Mouse (Mus musculus) myocyte (in vitro differentiated cells): Measurements from ENCODE around the gene Map7d1. TPM values are rescaled to one million over a fixed set of nuclear protein-coding genes. Genes with fewer than 3 reads are reported as not detected.

Experiments used
- H3K27me3 ChIP-seq: one replicate; pipeline ENCODE4 v1.6.1; 2011; ENCODE audit not compliant: control insufficient read depth, insufficient read depth, insufficient read length
- H3K36me3 ChIP-seq: one replicate; pipeline ENCODE4 v1.6.1; 2011; ENCODE audit not compliant: control insufficient read depth, insufficient read depth
- H3K4me2 ChIP-seq: one replicate; pipeline ENCODE4 v1.6.1; 2011; ENCODE audit warnings: low read depth, control low read depth
- H3K4me3 ChIP-seq: one replicate; pipeline ENCODE4 v1.5.1; 2011; ENCODE audit warnings: mild to moderate bottlenecking, control low read depth, moderate library complexity
- H3K79me2 ChIP-seq: one replicate; pipeline ENCODE4 v1.6.1; 2011; ENCODE audit not compliant: control insufficient read depth, insufficient read depth
- H3ac ChIP-seq: one replicate; pipeline ENCODE4 v1.6.1; 2011; ENCODE audit not compliant: control insufficient read depth, insufficient read length
- CEBPB ChIP-seq: IDR thresholded peaks from 2 replicates; pipeline ENCODE4 v1.6.1; 2011; ENCODE audit warnings: mild to moderate bottlenecking, moderate library complexity; ENCODE audit not compliant: poor library complexity, insufficient read depth, severe bottlenecking
- E2F4 ChIP-seq: IDR thresholded peaks from one replicate; pipeline ENCODE4 v1.6.1; 2011; ENCODE audit warnings: mild to moderate bottlenecking, control low read depth, moderate library complexity; ENCODE audit not compliant: insufficient read depth
- MAX ChIP-seq: IDR thresholded peaks from one replicate; pipeline ENCODE4 v1.6.1; 2011; ENCODE audit warnings: low read depth, mild to moderate bottlenecking, control low read depth
- MYOD1 ChIP-seq, 3 experiments: IDR thresholded peaks; one replicate each; pipeline ENCODE4 v1.6.1; 2011; ENCODE audit warnings: control low read depth in 2 of 3, low read depth in 2 of 3, mild to moderate bottlenecking in 2 of 3, moderate library complexity in 1 of 3; ENCODE audit not compliant: insufficient read length in 2 of 3, control insufficient read depth in 1 of 3
- MYOG ChIP-seq, 3 experiments: IDR thresholded peaks; one replicate each; pipeline ENCODE4 v1.6.1; 2011; ENCODE audit warnings: control low read depth in 2 of 3, low read depth in 2 of 3, mild to moderate bottlenecking in 2 of 3; ENCODE audit not compliant: insufficient read length in 2 of 3, control insufficient read depth in 1 of 3, insufficient read depth in 1 of 3
- POLR2A ChIP-seq: IDR thresholded peaks from one replicate; pipeline ENCODE4 v1.6.1; 2011; ENCODE audit warnings: low read depth, mild to moderate bottlenecking, control low read depth, moderate library complexity; ENCODE audit not compliant: insufficient read length
- POLR2AphosphoS2 ChIP-seq: IDR thresholded peaks from one replicate; pipeline ENCODE4 v1.6.1; 2011; ENCODE audit warnings: low read depth, control low read depth; ENCODE audit not compliant: insufficient read length
- REST ChIP-seq: IDR thresholded peaks from one replicate; pipeline ENCODE4 v1.6.1; 2011; ENCODE audit warnings: mild to moderate bottlenecking, control low read depth, moderate library complexity; ENCODE audit not compliant: insufficient read depth, insufficient read length
- SRF ChIP-seq: IDR thresholded peaks from one replicate; pipeline ENCODE4 v1.6.1; 2011; ENCODE audit warnings: low read depth; ENCODE audit not compliant: control insufficient read depth, insufficient read length
- TCF12 ChIP-seq: IDR thresholded peaks from one replicate; pipeline ENCODE4 v1.6.1; 2011; ENCODE audit warnings: mild to moderate bottlenecking, control low read depth; ENCODE audit not compliant: poor library complexity, insufficient read depth, severe bottlenecking
- TCF3 ChIP-seq: IDR thresholded peaks from one replicate; pipeline ENCODE4 v1.6.1; 2011; ENCODE audit warnings: low read depth, control low read depth; ENCODE audit not compliant: insufficient read length
- USF1 ChIP-seq: IDR thresholded peaks from one replicate; pipeline ENCODE4 v1.6.1; 2011; ENCODE audit warnings: low read depth, mild to moderate bottlenecking, control low read depth, moderate library complexity
- polyA plus RNA-seq: library from polyadenylated mRNA; unstranded; fragments of >200 nt; fragmentation: generic; extraction: Trizol; gene quantifications from one replicate; pipeline ENCODE4 v1.2.1, GENCODE M21; 2012; ENCODE audit warnings: missing spikeins

Map7d1 gene
- polyA plus RNA-seq, 1 experiment: 236 TPM

DNA sequence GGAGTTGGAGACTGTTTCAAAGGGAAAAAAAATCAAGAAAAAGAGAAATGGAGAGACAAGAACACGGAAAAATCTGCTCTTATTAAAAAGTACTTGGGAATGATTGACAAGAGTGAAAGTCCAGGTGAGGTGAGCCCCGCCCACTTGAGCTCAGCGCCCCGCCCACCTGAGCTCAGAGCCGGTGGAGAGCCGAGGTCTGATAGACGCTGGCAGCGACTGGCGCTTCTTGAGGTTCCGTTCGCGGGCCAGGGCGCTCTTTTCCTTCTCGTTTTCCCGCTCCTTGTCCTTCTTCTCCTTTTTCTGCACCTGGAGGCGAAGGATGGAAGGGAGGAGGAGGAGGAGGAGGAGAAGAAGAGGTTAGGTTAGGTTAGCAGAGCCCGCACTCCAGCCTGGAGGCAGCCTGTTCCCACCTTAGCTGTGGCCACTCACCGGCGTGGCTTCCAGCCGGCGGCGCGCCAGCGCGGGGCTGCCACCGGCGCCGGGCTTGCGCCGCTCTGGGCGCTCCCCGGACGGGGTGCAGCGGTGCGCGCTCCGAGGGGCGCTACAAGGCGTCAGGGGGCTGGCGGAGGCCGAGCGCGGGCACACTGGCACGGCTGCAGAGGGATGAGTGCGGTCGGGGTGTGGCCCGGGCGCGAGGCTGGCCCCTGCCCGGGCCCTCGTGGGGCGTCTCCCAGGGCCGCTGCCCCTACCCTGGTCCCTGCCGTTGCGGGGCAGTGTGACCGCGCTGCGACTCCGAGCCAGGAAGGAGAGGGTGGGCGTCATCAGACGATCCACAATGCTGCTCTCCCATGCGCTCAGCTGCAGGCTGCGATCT lies 19.5 kb downstream of the Map7d1 start:
- no peak overlapping the region for H3K4me3 ChIP-seq
- H3K36me3 ChIP-seq: peaks cover 61% of the 10 kb centered on the region
- H3ac ChIP-seq: no peak overlapping the region
- TF ChIP-seq POLR2AphosphoS2 (peak; percentile 43), TCF12 (no peak)
- peaks cover 20% of the 10 kb centered on the region for H3K79me2 ChIP-seq
- peak overlapping the region; percentile 24 for H3K4me2 ChIP-seq
- no peaks in the 10 kb centered on the region for H3K27me3 ChIP-seq

- H3K4me3 ChIP-seq: no peak overlapping the region
- H3K27me3 ChIP-seq: no peaks in the 10 kb centered on the region
- peaks cover 18% of the 10 kb centered on the region for H3K79me2 ChIP-seq
- H3K36me3 ChIP-seq: peaks cover 70% of the 10 kb centered on the region
- TF ChIP-seq CEBPB (no peak), POLR2A (peak; percentile 11)
- no peak overlapping the region for H3K4me2 ChIP-seq
- H3ac ChIP-seq: no peak overlapping the region
Measured at GRCm38 (mm10) chr4:126235191-126235590, 21.0 kb downstream of the Map7d1 start.

DNA sequence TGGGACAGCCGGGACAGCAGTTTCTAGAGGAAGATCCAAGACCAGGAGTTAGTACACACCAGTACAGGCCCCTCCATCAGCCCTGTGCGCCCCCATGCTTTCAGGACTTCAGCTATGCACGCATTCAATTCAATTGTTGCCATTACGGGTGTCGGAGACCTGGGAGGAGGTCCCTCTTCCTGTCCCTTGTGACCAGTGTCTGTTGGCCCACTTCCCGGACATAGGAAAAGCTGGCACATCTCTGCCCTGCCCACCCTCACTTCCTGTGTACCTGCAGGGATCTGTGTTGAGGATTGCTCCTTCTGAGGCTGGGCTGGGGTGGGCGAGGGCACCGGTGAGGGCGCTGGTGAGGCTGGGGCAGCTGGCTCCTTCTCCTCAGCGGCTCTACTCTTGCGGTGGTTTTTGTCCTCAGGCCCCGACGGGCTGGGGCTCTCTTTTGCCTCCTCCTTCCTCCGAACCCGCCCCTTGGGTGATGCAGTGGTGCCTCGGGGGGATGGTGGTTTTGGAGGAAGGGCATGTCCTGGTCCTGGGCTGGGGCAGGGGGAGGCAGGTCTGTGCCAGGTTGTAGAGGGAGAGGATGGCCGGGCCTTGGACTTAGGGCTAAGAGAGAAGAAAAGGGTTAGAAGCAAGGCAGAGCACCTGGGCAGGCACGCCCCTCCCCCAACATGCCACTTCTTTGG lies 21.5 kb downstream of the Map7d1 start:
- H3K36me3 ChIP-seq: peaks cover 68% of the 10 kb centered on the region
- TF ChIP-seq MYOD1 (IDR thresholded peaks at IDR 0.05; ENCODE audit: control insufficient read depth in 1 of 3, insufficient read length in 2 of 3, low read depth in 2 of 3): no peak
- TF ChIP-seq E2F4: no peak
- no peak for TF ChIP-seq SRF
- no peak for TF ChIP-seq POLR2AphosphoS2
- TF ChIP-seq CEBPB: no peak
- TF ChIP-seq REST: no peak
- TF ChIP-seq TCF12: no peak
- no peak for TF ChIP-seq MAX
- no peak for TF ChIP-seq USF1
- TF ChIP-seq TCF3: no peak
- no peak for TF ChIP-seq POLR2A
- no peak for TF ChIP-seq MYOG (IDR thresholded peaks at IDR 0.05; ENCODE audit: control insufficient read depth in 1 of 3, insufficient read depth in 1 of 3, insufficient read length in 2 of 3, low read depth in 2 of 3)
- H3K79me2 ChIP-seq: peaks cover 12% of the 10 kb centered on the region
- H3K4me3 ChIP-seq: no peak overlapping the region
- no peaks in the 10 kb centered on the region for H3K27me3 ChIP-seq
- H3ac ChIP-seq: no peak overlapping the region
- H3K4me2 ChIP-seq: no peak overlapping the region

GRCm38 (mm10) chr4:126233676-126234308 lies 22.4 kb downstream of the Map7d1 start:
- H3K36me3 ChIP-seq: peaks cover 60% of the 10 kb centered on the region
- H3ac ChIP-seq: no peak overlapping the region
- H3K27me3 ChIP-seq: no peaks in the 10 kb centered on the region
- TF ChIP-seq POLR2AphosphoS2 (peak; percentile 57), TCF12 (no peak), MYOG (IDR thresholded peaks at IDR 0.05; ENCODE audit: control insufficient read depth in 1 of 3, insufficient read depth in 1 of 3, insufficient read length in 2 of 3, low read depth in 2 of 3) (no peak)
- H3K4me2 ChIP-seq: no peak overlapping the region
- H3K79me2 ChIP-seq: peaks cover 4% of the 10 kb centered on the region
- H3K4me3 ChIP-seq: no peak overlapping the region

DNA sequence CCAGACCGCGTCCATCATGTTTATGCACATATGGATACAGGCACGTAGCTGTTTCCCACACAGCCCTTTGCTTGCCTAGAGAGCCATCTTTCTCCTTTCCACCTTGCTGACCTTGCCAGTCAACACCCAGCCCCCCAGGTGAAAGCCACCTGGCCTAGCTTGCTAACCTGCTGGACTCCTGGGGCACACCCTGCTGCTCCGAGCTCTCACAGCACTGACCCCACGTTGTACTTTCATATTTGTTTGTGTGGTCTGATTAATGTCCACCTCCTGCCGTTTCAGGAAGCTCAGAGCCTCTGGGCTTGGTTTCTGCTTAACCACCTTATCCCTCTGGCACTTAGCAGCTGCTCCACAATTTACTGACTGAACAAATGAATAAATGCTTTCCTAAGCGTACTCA lies 26.2 kb downstream of the Map7d1 start:
- Histone ChIP-seq H3K4me2 (no peak overlapping the region), H3K79me2 (no peaks in the 10 kb centered on the region), H3K36me3 (peaks cover 38% of the 10 kb centered on the region), H3K4me3 (no peak overlapping the region), H3K27me3 (no peaks in the 10 kb centered on the region), H3ac (no peak overlapping the region)
- TF ChIP-seq CEBPB (no peak), POLR2A (peak; percentile 15)

GRCm38 (mm10) chr4:126228144-126228543 lies 28.0 kb downstream of the Map7d1 start:
- Histone ChIP-seq H3K79me2 (no peaks in the 10 kb centered on the region), H3K27me3 (no peaks in the 10 kb centered on the region), H3ac (no peak overlapping the region), H3K4me3 (peak overlapping the region; percentile 0), H3K36me3 (peaks cover 32% of the 10 kb centered on the region), H3K4me2 (peak overlapping the region; percentile 76)
- TF ChIP-seq POLR2AphosphoS2 (peak; percentile 91), E2F4 (no peak)
